Mouse (Mus musculus) brown adipose tissue, adult 24 weeks (tissue): ENCODE results near the gene Elovl5. TPM values are rescaled to one million over a fixed set of nuclear protein-coding genes. Genes with fewer than 3 reads are reported as not detected.
A peak's percentile ranks its signal among the peaks of the same experiment; 100 is the strongest.

Experiments
- H3K27ac ChIP-seq: fragments of 200-500 bp; replicated peaks from 2 replicates; pipeline ENCODE4 v1.5.1; 2012; ENCODE audit warnings: low read depth, mild to moderate bottlenecking, low read length
- H3K4me1 ChIP-seq: fragments of 200-500 bp; 2 replicates; pipeline ENCODE4 v1.6.1; 2012; ENCODE audit warnings: low read length, mixed read lengths; ENCODE audit not compliant: control insufficient read depth, insufficient read depth, insufficient read length
- H3K4me3 ChIP-seq: fragments of 200-500 bp; 2 replicates; pipeline ENCODE4 v1.5.1; 2012; ENCODE audit warnings: low read depth, mild to moderate bottlenecking, low read length, moderate library complexity; ENCODE audit not compliant: insufficient read depth
- polyA plus RNA-seq: library from polyadenylated mRNA; stranded (reverse); fragments of >200 nt; gene quantifications from 2 replicates; pipeline ENCODE4 v1.2.4, GENCODE M21; 2012; ENCODE audit not compliant: missing spikeins, insufficient read depth, insufficient read length

Elovl5 gene
- polyA plus RNA-seq, 1 experiment = 123 TPM

- Histone ChIP-seq H3K27ac (peak overlapping the region; percentile 65), H3K4me3 (peak overlapping the region; percentile 52), H3K4me1 (peaks cover 37% of the 10 kb centered on the region)
These were observed 4.4 kb downstream of the Elovl5 start for GRCm38 (mm10) chr9:77921366-77922260.

DNA sequence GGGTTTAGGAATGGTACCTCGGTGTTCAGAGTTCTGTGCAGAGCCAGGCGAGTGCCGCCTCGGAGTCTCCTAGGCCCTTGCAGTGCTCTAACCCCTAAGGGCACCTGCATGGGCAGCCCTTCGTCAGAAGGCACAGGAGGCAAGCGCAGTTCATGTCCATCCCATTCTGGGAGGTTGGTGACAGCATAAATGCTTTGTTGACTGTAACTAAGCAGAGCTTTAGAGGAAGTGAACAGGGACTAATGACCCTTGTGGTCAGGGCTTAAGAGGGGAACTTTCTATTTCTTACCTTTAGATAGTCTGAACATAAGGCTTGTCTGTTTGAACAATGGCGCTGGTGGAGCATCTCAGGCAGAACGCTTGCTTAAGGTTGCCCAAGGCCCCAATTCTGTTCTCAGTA lies 6.6 kb downstream of the Elovl5 start:
- Histone ChIP-seq H3K27ac (no peak overlapping the region), H3K4me1 (peaks cover 51% of the 10 kb centered on the region), H3K4me3 (no peak overlapping the region)

DNA sequence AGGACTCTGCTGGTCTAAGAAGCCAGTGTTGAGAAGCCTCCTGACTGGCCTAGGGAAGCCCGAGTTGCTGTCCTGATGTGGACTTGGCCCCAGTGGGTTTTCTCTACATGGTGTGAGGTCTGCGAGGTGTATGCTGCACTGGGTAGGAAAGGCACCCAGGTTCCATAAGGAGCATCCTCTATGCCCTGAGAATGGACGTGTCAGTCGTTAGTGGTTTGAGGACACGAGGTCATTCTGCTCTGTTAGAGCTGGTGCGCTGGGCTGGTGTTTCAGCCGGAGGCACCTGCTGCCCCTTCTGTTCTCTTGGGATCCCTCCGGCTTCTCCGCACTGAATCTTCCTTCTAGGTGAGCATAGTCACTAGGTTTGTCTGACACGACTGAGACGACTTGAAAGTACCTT lies 7.0 kb downstream of the Elovl5 start:
- Histone ChIP-seq H3K27ac (no peak overlapping the region), H3K4me1 (peaks cover 50% of the 10 kb centered on the region), H3K4me3 (no peak overlapping the region)

DNA sequence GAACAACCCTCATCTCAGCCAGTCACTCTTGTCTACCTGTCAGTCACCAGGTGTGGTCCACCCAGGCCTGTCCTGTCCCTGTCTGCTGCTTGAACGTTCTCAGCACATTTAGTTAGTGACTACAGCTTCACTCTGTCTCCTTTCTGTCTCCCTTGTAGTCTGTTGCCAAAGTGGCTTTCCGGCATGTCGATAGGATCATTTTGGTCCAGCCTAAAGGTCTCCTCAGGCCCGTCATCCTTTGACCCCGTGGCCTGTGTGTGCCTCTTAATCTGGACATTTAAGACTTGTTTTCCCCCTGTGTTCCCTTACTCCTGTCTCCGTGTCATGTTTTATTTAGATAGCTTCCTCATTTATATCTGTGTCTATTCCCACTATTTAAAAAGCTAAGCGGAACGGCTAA lies 9.0 kb downstream of the Elovl5 start:
- Histone ChIP-seq H3K27ac (peak overlapping the region; percentile 81; the same call in 1 of the 2 replicates), H3K4me1 (peaks cover 57% of the 10 kb centered on the region), H3K4me3 (no peak overlapping the region)

DNA sequence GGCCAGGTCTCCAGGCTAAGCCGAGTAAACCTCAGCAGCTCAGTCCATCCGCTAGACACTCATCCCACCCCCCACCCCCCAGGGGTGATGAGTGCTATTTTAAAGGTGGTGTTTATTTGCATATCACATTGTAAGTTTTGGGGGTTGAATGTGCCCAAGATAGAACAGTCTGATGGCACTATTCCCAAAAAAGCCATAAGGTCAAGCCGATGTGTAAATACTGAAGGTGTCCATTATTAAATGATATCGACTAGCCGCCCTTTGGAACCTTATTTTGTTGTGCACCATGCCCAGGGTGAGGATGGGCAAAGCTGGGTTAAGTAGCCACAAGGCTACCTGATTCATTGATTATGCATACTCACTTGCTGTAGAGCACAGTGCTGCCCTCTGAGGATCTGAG lies 9.7 kb downstream of the Elovl5 start:
- no peak overlapping the region for H3K4me3 ChIP-seq
- peak overlapping the region; percentile 81 for H3K27ac ChIP-seq
- H3K4me1 ChIP-seq = peaks cover 65% of the 10 kb centered on the region

DNA sequence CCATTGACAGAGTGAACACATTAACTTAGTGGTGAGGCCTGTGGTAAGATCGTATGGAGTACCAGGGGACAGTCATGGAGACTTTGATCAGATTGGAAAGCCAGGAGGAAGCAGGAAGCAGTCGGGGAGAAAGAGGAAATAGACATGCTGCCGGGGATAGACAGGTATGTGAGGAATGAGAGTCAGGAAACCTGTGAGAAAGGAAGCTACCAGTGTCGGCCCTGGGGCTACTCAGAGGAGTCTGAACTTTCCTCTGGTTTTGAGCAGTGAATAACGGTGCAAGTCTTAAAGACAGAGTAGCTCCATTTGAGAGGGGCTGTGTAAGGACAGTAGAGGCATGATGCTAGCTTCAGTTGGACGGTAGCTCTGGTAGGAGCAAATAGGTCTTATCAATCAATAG lies 10.3 kb downstream of the Elovl5 start:
- Histone ChIP-seq H3K4me1 (peaks cover 64% of the 10 kb centered on the region), H3K4me3 (no peak overlapping the region), H3K27ac (peak overlapping the region; percentile 81)

DNA sequence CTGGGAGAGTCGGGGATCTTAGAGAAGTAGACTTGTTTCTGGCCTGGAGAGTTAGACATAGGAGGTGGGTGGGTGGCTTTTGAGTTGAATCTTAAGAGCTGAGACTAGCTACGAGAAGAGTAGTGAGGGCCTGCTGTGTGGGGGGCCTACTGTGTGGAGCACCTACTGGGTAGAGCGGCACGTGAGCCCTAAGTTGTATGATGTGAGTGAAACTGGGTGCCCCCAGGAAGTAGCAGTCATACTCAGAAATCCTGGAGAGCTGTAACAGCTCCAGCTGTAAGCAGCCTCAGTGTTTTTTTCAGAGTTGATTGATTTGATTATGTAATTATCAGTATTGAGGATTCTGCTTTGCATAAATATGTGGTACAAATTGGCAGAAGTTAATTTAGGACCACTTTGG lies 11.6 kb downstream of the Elovl5 start:
- Histone ChIP-seq H3K4me1 (peaks cover 57% of the 10 kb centered on the region), H3K27ac (peak overlapping the region; percentile 27; the same call in 1 of the 2 replicates), H3K4me3 (no peak overlapping the region)

- no peak overlapping the region for H3K4me3 ChIP-seq
- H3K4me1 ChIP-seq = peaks cover 54% of the 10 kb centered on the region
- H3K27ac ChIP-seq = no peak overlapping the region
These were observed 12.1 kb downstream of the Elovl5 start for GRCm38 (mm10) chr9:77929296-77929695.

GRCm38 (mm10) chr9:77930036-77930859 lies 13.1 kb downstream of the Elovl5 start:
- no peak overlapping the region for H3K4me3 ChIP-seq
- H3K4me1 ChIP-seq = peaks cover 52% of the 10 kb centered on the region
- peak overlapping the region; percentile 19; the same call in 1 of the 2 replicates for H3K27ac ChIP-seq

DNA sequence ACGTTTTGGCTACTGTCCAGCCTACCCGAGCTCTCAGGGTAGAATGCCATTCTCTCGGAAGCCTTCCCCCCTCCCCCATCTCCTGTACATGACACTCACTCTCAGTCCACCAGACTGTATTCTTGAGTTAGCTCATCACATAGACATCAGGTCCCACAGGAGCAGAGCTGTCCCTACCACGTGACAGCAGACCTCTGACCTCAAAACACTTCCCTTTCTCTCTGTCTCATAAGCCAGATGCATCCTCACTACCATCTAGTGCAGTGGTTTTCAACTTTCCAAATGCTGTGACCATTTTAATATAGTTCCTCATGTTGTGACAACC lies 13.7 kb downstream of the Elovl5 start:
- H3K27ac ChIP-seq = 0 out of 2 replicates have a peak overlapping the region, but pooled peaks have one; percentile 19
- H3K4me3 ChIP-seq = no peak overlapping the region
- H3K4me1 ChIP-seq = peaks cover 47% of the 10 kb centered on the region

GRCm38 (mm10) chr9:77931740-77932139 lies 14.6 kb downstream of the Elovl5 start:
- Histone ChIP-seq H3K27ac (no peak overlapping the region), H3K4me3 (no peak overlapping the region)

DNA sequence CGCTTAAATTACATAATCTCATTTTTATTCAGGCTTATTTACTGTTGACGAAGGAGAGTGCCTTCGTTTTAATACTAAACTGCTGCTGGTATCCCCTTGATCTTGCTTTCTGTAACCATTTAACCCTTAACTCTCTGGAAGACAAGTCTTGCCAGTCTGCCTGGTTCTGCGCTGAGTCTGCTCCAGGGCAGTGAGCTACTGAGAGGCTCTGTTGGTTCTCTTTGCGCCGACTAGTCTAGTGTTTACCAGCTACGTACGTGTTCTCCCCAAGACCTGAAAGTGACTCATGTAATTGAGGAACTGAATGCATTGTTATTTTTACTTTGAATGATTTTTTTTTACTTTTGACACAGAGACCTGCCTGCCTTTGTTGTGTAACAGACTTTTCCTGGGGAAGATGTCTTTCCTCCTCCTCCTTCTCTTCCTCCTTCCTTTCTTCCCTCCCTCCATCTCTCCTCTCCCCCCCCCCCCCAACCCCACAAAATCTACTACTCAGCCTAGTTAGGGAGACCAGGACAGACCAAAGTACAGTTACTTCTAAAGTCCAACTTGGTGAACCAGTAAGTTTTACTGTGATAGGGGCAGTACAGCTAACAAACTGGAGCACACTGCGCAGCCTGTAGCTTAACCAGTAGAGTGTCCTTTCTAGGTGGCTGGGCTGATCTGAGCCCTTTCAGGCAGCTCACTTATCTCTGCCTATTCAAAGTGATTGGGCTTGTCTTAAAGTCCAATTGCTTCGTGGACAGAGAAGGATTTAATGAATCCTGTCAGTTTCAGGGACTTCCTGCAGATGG lies 18.9 kb downstream of the Elovl5 start:
- Histone ChIP-seq H3K27ac (no peak overlapping the region), H3K4me3 (no peak overlapping the region), H3K4me1 (peaks cover 34% of the 10 kb centered on the region)

More at GRCm38 (mm10) chr9:77931740-77932139, 14.6 kb downstream of the Elovl5 start:
- peaks cover 43% of the 10 kb centered on the region for H3K4me1 ChIP-seq

DNA sequence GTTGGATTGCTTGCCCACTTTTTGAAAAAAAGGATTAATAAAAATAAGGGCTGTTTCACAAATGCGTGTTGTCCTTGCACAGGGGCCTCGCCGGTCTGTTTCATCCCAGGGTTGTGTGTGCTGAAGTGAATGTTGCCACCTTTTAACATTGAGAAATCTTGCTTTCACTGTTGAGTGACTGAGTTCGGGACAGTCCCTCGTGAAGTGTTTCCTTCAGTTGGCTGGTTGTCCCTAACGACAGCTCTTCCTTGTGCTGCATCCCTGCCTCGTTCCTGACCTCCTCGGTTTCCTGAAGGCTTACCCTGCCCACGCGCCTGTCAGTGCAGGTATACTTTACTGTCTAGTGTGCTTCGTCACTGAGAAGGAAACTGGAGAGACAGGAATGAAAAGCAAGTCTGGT lies 20.7 kb downstream of the Elovl5 start:
- Histone ChIP-seq H3K4me3 (no peak overlapping the region), H3K4me1 (peaks cover 30% of the 10 kb centered on the region), H3K27ac (no peak overlapping the region)

DNA sequence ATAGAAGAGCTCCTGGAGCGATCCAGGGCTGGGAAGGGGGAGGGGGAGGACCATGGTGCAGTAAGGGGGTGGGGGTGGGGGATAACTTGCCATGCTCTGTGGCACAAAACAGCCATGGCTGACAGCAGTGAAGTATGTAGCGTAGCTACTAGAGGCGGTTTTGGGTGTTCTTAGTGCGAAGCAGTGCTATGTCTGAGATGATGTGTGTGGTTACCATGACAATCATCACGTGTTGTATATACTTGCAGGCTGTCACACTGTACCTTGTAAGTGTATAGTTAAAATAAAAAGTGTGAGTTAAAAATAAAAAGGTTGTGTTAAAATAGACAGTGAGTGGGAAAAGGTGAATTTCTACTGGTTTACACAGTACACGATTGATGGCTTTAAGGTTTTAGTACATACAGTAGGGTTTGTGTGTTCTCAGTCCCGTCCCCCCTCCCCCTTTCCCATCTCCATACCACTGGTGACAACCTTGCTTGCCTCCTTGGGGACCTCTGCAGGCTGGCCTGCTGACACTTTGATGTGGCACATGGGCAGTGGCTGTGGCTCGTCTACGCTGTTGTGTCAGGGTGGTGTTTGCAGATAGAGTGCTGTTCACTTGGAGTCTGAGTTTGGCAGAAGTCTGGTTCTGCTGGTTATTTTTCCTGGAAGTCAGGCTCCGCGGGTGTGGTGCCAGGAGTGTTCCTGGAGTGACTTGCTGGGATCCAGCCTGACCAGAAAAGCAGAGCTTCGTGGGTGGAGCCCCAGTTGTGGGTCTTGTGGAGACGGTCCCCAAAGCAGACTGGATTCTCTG lies 21.8 kb downstream of the Elovl5 start:
- H3K4me3 ChIP-seq = no peak overlapping the region
- peaks cover 32% of the 10 kb centered on the region for H3K4me1 ChIP-seq
- H3K27ac ChIP-seq = no peak overlapping the region
